Comparison of ENCODE assay signal across 10 mouse cellular contexts in the genomic region with DNA sequence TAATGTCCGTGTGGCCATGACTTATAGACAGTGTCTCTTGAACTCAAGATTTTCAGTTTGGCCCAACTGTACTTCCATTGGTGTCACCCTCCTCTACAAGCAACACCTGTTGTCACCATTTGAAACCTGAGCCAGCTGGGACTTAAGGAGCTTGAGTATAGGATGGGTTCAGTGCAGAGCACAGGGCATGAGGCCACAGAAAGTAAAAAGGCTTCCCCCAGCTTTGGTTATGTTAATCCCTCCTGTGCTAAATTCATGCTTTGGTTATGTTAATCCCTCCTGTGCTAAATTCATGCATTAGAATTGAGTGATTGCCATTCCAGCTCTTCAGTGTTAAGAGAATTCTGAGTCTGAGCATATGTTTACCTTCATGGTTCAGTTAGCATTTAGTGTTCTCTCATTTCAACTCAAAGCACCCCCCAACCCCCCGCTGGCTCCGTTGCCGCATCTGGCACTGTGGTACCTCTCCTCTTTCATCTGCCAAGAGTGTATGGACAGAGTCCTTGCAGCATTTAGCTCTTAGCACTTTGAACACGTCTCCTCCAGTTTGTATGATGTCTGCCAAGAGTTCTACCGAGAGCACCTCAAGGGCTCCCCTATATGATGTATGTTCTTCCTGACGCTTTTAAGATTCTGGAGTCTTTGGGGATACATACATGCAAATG. TPM values are rescaled to one million over a fixed set of nuclear protein-coding genes. Genes with fewer than 3 reads are reported as not detected.
"Had no signal": no experiment of that assay in that cellular context is flagged by ENCODE, and none has a peak within 500 bp of the region (broad histone marks: within the 10 kb centered on the region; RNA-seq: fewer than 3 reads in every experiment).

No protein-coding gene starts in this region.

RNA-seq across cellular contexts. Expression of gene Tcp10c, which starts 25.7 kb away (rescaled TPM):
- total RNA-seq: layer of hippocampus, postnatal 36 days; left cerebral cortex, postnatal 25 days; megakaryocyte-erythroid progenitor cell, adult 5-6 weeks had no signal
- polyA plus RNA-seq: kidney, embryonic 14.5 days; limb, embryonic 11.5 days; limb, embryonic 15.5 days; liver, embryonic 14.5 days; lung, embryonic 16.5 days; midbrain, embryonic 15.5 days; stomach, embryonic 14.5 days had no signal
